Mouse (Mus musculus) intestine, embryonic 16.5 days (tissue): ENCODE results near the gene Mef2b. TPM values are rescaled to one million over a fixed set of nuclear protein-coding genes. Genes with fewer than 3 reads are reported as not detected.

Experiments used
- ATAC-seq: fragments of 200-750 bp; cut with Nextera tagmentation; 2 replicates; pipeline ENCODE4 v1.8.0; 2017; ENCODE audit warnings: moderate TSS enrichment, moderate library complexity
- H3K27ac ChIP-seq: fragments of 300-500 bp; sonication (generic); 2 replicates; pipeline ENCODE4 v1.5.1; 2014; ENCODE audit warnings: mild to moderate bottlenecking, low read length
- H3K27me3 ChIP-seq: fragments of 300-500 bp; sonication (generic); replicated peaks from 2 replicates; pipeline ENCODE4 v1.6.1; 2014; ENCODE audit warnings: low read length, control low read depth, mixed read lengths; ENCODE audit not compliant: control insufficient read depth, insufficient read depth
- H3K36me3 ChIP-seq: fragments of 300-500 bp; sonication (generic); 2 replicates; pipeline ENCODE4 v1.6.1; 2014; ENCODE audit warnings: low read length, control low read depth; ENCODE audit not compliant: control insufficient read depth, insufficient read depth
- H3K4me1 ChIP-seq: fragments of 300-500 bp; sonication (generic); 2 replicates; pipeline ENCODE4 v1.6.1; 2014; ENCODE audit warnings: low read length, control low read depth, mixed read lengths; ENCODE audit not compliant: control insufficient read depth, insufficient read depth
- H3K4me2 ChIP-seq: fragments of 300-500 bp; sonication (generic); 2 replicates; pipeline ENCODE4 v1.6.1; 2014; ENCODE audit warnings: low read depth, low read length, control low read depth
- H3K4me3 ChIP-seq: fragments of 300-500 bp; sonication (generic); 2 replicates; pipeline ENCODE4 v1.5.1; 2014; ENCODE audit warnings: mild to moderate bottlenecking, low read length
- H3K9ac ChIP-seq: fragments of 300-500 bp; sonication (generic); 2 replicates; pipeline ENCODE4 v1.6.1; 2014; ENCODE audit warnings: low read depth, low read length
- H3K9me3 ChIP-seq: fragments of 300-500 bp; sonication (generic); 2 replicates; pipeline ENCODE4 v1.6.1; 2016; ENCODE audit warnings: low read length, control low read depth; ENCODE audit not compliant: control insufficient read depth
- WGBS: fragments of 180-500 bp; shearing (Covaris S2); extraction: QIAGEN DNeasy Blood & Tissue Kit; methylation state at CpG from one replicate; pipeline ENCODE4 v1.1.7; 2014; 5-methylcytosine and 5-hydroxymethylcytosine counted together
- polyA plus RNA-seq: library from polyadenylated mRNA; unstranded; fragments of >200 nt; fragmentation: Nextera tagmentation; extraction: Ambion mirVana; gene quantifications from 2 replicates; pipeline ENCODE4 v1.2.1, GENCODE M21; 2015

Mef2b gene
- polyA plus RNA-seq, 1 experiment from 2014 or later: 0.23 TPM

DNA sequence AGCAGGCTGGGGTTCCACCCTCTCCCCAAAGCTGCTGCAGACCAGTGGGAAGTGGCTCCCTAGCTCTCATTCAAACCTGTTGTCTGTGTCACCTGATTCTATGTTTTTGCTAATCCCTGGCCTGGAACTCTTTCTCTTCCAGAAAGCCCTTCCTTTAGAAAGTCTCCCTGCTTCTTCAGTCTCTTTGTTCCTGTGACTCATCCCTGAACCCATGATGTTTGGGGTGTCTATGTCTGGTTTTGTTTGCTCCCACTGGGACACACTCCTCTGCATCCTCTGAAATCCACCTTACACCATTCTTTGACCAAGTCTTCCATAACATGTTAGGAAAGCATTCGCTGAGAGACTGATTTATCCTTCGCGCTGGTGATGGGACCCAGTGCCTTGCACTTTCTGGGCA lies 9.4 kb upstream of the Mef2b start:
- Histone ChIP-seq H3K9me3 (no peaks in the 10 kb centered on the region), H3K4me1 (peaks cover 21% of the 10 kb centered on the region), H3K4me3 (no peak overlapping the region), H3K36me3 (peaks cover 6% of the 10 kb centered on the region), H3K4me2 (no peak overlapping the region), H3K27ac (no peak overlapping the region), H3K9ac (no peak overlapping the region), H3K27me3 (no peaks in the 10 kb centered on the region)
- WGBS: 77% methylated on average over 3 of the region's 3 CpGs
- ATAC-seq: no peak

- Histone ChIP-seq H3K9ac (peak within 1 kb of the TSS; percentile 75), H3K4me1 (peaks cover 21% of the 10 kb centered on the region), H3K9me3 (no peaks in the 10 kb centered on the region), H3K4me3 (peak within 1 kb of the TSS; percentile 68), H3K27me3 (no peaks in the 10 kb centered on the region), H3K36me3 (peaks cover 7% of the 10 kb centered on the region), H3K27ac (peak within 1 kb of the TSS; percentile 14; the same call in 1 of the 2 replicates), H3K4me2 (peak within 1 kb of the TSS; percentile 58)
- peak; percentile 94 for ATAC-seq
- under 1% methylated on average over 37 of the region's 37 CpGs for WGBS
These were observed 8.2 kb upstream of the Mef2b start, which contains the start of gene Nr2c2ap for GRCm38 (mm10) chr8:70131166-70131883. TSS of gene Nr2c2ap (plus strand) at chr8:70131333.

GRCm38 (mm10) chr8:70134086-70134485 lies 5.4 kb upstream of the Mef2b start:
- H3K4me3 ChIP-seq: no peak overlapping the region
- H3K27ac ChIP-seq: no peak overlapping the region
- peaks cover 7% of the 10 kb centered on the region for H3K36me3 ChIP-seq
- ATAC-seq: no peak
- no peak overlapping the region for H3K9ac ChIP-seq
- WGBS: 90% methylated on average over 5 of the region's 5 CpGs
- peaks cover 28% of the 10 kb centered on the region for H3K4me1 ChIP-seq
- no peaks in the 10 kb centered on the region for H3K9me3 ChIP-seq
- no peaks in the 10 kb centered on the region for H3K27me3 ChIP-seq
- H3K4me2 ChIP-seq: no peak overlapping the region

DNA sequence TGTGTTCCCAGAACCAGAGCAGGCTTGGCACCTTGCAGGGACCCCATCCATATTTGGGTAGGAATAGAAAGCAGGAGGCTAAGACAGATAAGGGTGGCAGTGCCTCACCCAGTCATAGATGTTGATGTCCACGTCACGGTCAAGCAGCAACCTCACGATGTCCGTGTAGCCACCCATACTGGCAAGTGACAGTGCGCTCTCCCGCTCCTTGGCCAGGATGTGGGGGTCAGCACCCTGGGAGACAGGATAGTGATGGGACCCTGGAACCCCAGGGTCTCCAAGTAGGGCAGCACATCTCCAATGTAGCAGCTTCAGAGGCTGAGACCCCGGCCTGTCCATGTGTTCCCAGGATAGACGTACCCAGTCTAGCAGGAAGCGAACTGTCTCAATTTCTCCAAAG lies 4.6 kb upstream of the Mef2b start:
- Histone ChIP-seq H3K4me3 (no peak overlapping the region), H3K27ac (no peak overlapping the region), H3K27me3 (no peaks in the 10 kb centered on the region), H3K4me2 (no peak overlapping the region), H3K4me1 (peaks cover 22% of the 10 kb centered on the region), H3K9me3 (no peaks in the 10 kb centered on the region), H3K9ac (no peak overlapping the region), H3K36me3 (peaks cover 7% of the 10 kb centered on the region)
- 90% methylated on average over 9 of the region's 9 CpGs for WGBS
- ATAC-seq: no peak

GRCm38 (mm10) chr8:70136591-70136990 lies 2.9 kb upstream of the Mef2b start:
- Histone ChIP-seq H3K9ac (no peak overlapping the region), H3K4me1 (peaks cover 27% of the 10 kb centered on the region), H3K4me2 (no peak overlapping the region), H3K4me3 (no peak overlapping the region), H3K9me3 (no peaks in the 10 kb centered on the region), H3K27ac (no peak overlapping the region), H3K36me3 (peaks cover 7% of the 10 kb centered on the region), H3K27me3 (no peaks in the 10 kb centered on the region)
- ATAC-seq: no peak
- 82% methylated on average over 4 of the region's 4 CpGs for WGBS

DNA sequence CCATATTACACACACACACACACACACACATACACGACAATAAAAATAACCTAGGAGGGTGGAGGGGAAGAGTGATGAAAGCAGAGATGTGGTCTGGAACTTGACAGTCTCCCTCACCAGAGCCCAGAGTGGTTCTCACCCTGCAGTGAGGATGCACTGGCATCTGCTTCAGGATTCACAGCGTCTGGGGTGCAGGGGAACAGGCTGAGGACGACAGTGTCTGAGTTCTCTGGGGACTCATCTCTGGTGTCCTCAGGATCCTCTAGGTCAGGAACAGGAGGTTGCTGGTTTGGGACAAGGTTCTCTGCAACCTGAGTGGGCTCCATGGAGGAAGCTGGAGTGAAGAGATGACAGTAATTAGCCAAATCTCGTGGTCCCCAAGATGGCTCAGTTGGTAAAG lies 1.6 kb upstream of the Mef2b start:
- Histone ChIP-seq H3K27ac (no peak overlapping the region), H3K4me1 (peaks cover 17% of the 10 kb centered on the region), H3K27me3 (no peaks in the 10 kb centered on the region), H3K4me2 (peak overlapping the region; percentile 72), H3K36me3 (peaks cover 7% of the 10 kb centered on the region), H3K9ac (peak overlapping the region; percentile 41; the same call in 1 of the 2 replicates), H3K9me3 (no peaks in the 10 kb centered on the region), H3K4me3 (no peak overlapping the region)
- 78% methylated on average over 4 of the region's 4 CpGs for WGBS
- ATAC-seq: no peak

DNA sequence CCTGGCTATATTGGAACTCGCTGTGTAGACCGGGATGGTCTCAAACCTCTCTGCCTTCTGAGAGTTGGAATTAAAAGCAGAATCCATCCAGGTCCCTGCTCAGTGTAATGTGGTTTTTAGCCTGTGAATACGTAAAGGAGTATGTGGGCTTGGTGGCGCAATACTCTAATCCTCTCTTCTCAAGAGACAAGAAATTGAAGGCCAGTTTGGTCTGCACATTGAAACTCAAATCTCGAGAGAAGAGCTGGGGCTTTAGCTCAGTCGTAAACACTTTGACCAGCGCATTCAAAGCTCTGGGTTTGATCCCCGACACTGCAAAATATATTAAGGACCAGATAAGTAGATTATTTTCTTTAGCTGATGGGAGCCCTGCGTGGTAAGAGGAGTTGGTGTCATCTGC lies 470 bp downstream of the Mef2b start:
- ATAC-seq: no peak
- Histone ChIP-seq H3K27ac (peak overlapping the region; percentile 92), H3K4me3 (peak overlapping the region; percentile 90), H3K4me1 (peaks cover 17% of the 10 kb centered on the region), H3K9ac (peak overlapping the region; percentile 82), H3K4me2 (peak overlapping the region; percentile 80), H3K27me3 (no peaks in the 10 kb centered on the region), H3K9me3 (no peaks in the 10 kb centered on the region), H3K36me3 (peaks cover 7% of the 10 kb centered on the region)
- WGBS: 8% methylated on average over 9 of the region's 9 CpGs

DNA sequence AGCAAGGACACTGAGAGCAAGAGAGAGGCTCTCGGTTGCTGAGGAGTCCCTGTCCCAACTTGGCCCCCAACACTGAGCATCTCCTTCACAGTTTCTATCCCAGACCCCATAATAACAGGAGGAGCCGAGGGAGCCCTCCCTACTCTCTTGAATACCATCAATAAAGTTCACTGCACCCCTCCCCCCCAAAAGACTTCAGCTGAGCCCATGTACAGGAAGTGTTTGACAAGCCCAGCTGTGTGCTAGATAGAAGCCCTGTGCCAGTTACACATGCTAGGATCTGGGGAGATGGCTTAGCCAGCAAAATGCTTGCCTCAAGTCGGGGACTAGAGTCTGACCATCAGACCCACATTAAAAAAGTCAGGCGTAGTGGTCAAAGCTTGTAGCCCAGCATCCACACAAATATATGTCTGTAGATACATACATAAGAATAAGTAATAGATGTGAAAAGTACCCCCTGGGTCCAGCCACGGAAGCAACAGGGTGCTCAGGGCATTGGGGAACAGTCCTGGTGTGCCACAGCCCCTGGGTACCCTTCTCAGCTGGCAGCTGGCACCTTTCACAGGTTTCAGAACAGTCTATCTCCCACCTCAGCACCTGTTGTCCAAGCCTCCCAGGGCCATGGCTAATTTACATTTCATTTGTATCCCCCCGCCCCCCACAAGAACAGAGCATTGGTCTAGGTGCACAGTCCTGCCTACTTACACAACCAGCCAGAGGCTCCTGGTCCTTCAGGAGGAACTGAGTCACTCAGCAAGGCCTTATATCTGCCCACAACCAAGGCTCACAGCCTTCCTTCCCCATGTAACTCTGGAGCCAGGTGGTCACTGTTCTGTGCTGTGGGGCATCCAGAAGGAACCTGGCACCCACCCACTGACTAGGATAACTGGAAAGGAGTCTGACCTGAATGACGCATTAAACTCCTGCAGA lies 8.4 kb downstream of the Mef2b start:
- peaks cover 11% of the 10 kb centered on the region for H3K36me3 ChIP-seq
- ATAC-seq: no peak
- H3K27me3 ChIP-seq: 0 out of 2 replicates have a peak, but pooled peaks cover 2% of the 10 kb centered on the region
- H3K4me2 ChIP-seq: no peak overlapping the region
- no peak overlapping the region for H3K4me3 ChIP-seq
- WGBS: 87% methylated on average over 7 of the region's 7 CpGs
- H3K27ac ChIP-seq: no peak overlapping the region
- H3K9me3 ChIP-seq: no peaks in the 10 kb centered on the region
- H3K9ac ChIP-seq: no peak overlapping the region
- H3K4me1 ChIP-seq: peaks cover 6% of the 10 kb centered on the region; the same call in 1 of the 2 replicates

DNA sequence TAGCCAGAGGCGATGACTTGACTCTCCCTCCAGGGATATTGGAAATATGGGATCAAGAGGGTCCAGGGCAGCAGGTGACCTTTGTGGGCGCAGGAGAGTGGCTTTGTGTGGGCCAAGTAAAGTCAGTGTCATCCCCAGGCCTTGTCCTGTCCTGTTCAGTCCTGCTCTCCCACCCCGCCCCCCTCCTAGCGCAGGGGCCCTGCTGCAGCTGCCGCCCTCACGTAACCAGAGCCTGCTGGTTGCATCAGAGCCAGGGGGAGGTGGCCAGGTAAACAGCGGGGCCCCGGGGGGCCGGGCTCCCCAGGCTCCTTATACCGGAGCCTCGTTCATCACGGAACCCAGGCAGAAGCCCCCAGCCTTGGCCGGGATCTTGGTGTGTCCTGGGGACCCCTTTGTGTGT lies 10.6 kb downstream of the Mef2b start:
- H3K4me3 ChIP-seq: no peak overlapping the region
- 0 out of 2 replicates have a peak, but pooled peaks cover 5% of the 10 kb centered on the region for H3K36me3 ChIP-seq
- H3K9me3 ChIP-seq: no peaks in the 10 kb centered on the region
- H3K4me1 ChIP-seq: peaks cover 6% of the 10 kb centered on the region; the same call in 1 of the 2 replicates
- H3K4me2 ChIP-seq: no peak overlapping the region
- no peak overlapping the region for H3K27ac ChIP-seq
- ATAC-seq: peak; percentile 43; the same call in 1 of the 2 replicates
- H3K9ac ChIP-seq: peak overlapping the region; percentile 16; the same call in 1 of the 2 replicates
- H3K27me3 ChIP-seq: 0 out of 2 replicates have a peak, but pooled peaks cover 5% of the 10 kb centered on the region
- 15% methylated on average over 13 of the region's 13 CpGs for WGBS
